Mouse (Mus musculus): ENCODE results near the gene Nmd3. TPM values are rescaled to one million over a fixed set of nuclear protein-coding genes. Genes with fewer than 3 reads are reported as not detected.

The Nmd3 gene
- total RNA-seq (2014; rRNA removed), result 6.8 and 8.6 TPM in 2 replicates
- 60.6 and 66.7 TPM in 2 replicates for polyA plus RNA-seq (2015; fragmentation: Nextera tagmentation; extraction: Ambion mirVana)

DNA sequence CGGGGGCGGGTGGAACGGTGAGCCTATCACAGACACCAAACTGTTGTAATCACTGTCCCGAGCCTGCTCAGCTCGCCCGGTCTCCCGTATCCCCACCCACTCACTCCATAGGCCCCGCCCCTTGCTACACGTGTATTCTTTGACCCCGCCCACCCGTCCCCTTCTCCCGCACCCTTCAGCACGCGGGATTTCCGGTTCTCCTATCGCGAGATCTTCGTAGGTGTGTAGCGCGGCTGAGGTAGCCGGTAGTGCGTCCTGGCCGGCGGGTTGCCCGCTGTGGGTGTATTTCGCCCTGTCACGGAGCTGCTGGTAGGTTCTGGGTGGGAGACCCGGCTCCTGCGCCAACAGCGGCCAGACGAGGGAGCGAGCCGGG lies at the start of gene Nmd3:
Gene Nmd3 (plus strand): TSS at position 172 of the 373 bp plus-strand sequence.
- Histone ChIP-seq H3K9me3 (ENCODE audit: low read length) (no peaks in the 10 kb centered on the region), H3K27me3 (ENCODE audit: insufficient read depth, low read length) (no peaks in the 10 kb centered on the region), H3K27ac (peak within 1 kb of the TSS; percentile 93), H3K4me1 (ENCODE audit: insufficient read depth, low read length) (peaks cover 8% of the 10 kb centered on the region; the same call in 1 of the 2 replicates), H3K4me2 (ENCODE audit: low read depth, low read length) (peak within 1 kb of the TSS; percentile 94), H3K9ac (replicated peaks; ENCODE audit: low read length) (peak within 1 kb of the TSS; percentile 97), H3K36me3 (ENCODE audit: insufficient read depth, low read length) (no peaks in the 10 kb centered on the region), H3K4me3 (ENCODE audit: low read length) (peak within 1 kb of the TSS; percentile 98)
- 0 out of 2 replicates have a peak, but pooled peaks have one; percentile 6 for TF ChIP-seq CTCF (IDR thresholded peaks at IDR 0.05; ENCODE audit: low read depth)
- DNase-seq (ENCODE audit: low spot score) (peak; percentile 97), ATAC-seq (peak; percentile 98)
- WGBS, result 1% methylated on average over 33 of the region's 33 CpGs

DNA sequence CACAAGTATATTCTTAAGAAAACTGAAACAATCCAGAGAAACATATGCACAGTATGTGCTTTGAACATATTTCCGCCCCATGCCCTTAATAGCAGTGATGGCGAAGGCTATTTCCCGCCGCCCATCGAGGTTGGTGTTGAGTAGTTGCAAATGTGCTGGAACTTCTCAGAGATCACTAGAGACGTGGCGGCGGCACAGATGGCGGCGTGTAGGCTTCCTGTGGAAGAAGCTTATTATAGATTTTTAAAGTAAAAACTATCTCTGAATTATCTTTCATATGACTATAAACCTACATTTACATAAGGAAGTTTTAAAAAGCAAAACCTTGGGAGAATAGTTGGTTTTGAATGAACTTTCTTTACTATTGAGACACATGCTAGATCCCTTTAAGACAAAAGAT lies 48.4 kb upstream of the Nmd3 start:
- H3K4me1 ChIP-seq (ENCODE audit: insufficient read depth, low read length), result no peaks in the 10 kb centered on the region
- no peak overlapping the region for H3K9ac ChIP-seq (replicated peaks; ENCODE audit: low read length)
- H3K4me3 ChIP-seq (ENCODE audit: low read length), result no peak overlapping the region
- H3K27me3 ChIP-seq (ENCODE audit: insufficient read depth, low read length), result no peaks in the 10 kb centered on the region
- no peak overlapping the region for H3K4me2 ChIP-seq (ENCODE audit: low read depth, low read length)
- no peaks in the 10 kb centered on the region for H3K9me3 ChIP-seq (ENCODE audit: low read length)
- 97% methylated on average over 10 of the region's 10 CpGs for WGBS
- no peak for ATAC-seq
- no peaks in the 10 kb centered on the region for H3K36me3 ChIP-seq (ENCODE audit: insufficient read depth, low read length)
- H3K27ac ChIP-seq, result no peak overlapping the region
- no peak for TF ChIP-seq CTCF (IDR thresholded peaks at IDR 0.05; ENCODE audit: low read depth)
- no peak for DNase-seq (ENCODE audit: low spot score)

DNA sequence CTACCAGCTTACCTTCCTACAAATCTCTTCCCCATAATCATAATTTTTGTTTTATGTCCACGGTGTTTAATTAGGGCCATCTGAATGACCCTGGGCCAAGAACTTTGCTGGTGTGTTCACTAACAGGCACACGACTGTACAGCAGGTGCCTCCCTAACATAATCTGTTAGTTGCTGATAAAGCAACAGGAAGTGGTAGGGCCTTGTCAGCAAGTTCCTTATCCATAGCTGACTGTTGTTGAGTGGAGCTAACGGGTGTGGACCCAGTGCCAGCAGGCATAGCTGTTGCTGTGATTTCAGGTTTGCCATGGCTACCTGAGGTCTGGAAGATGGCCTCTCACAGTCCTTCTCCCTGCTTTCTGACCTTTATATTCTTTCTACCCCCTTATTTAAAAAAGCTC lies 47.6 kb upstream of the Nmd3 start:
- TF ChIP-seq CTCF (IDR thresholded peaks at IDR 0.05; ENCODE audit: low read depth), result no peak
- H3K36me3 ChIP-seq (ENCODE audit: insufficient read depth, low read length), result no peaks in the 10 kb centered on the region
- WGBS, result 84% methylated on average over 3 of the region's 3 CpGs
- no peaks in the 10 kb centered on the region for H3K4me1 ChIP-seq (ENCODE audit: insufficient read depth, low read length)
- ATAC-seq, result no peak
- no peak overlapping the region for H3K4me3 ChIP-seq (ENCODE audit: low read length)
- H3K9me3 ChIP-seq (ENCODE audit: low read length), result no peaks in the 10 kb centered on the region
- H3K9ac ChIP-seq (replicated peaks; ENCODE audit: low read length), result no peak overlapping the region
- H3K4me2 ChIP-seq (ENCODE audit: low read depth, low read length), result no peak overlapping the region
- no peaks in the 10 kb centered on the region for H3K27me3 ChIP-seq (ENCODE audit: insufficient read depth, low read length)
- no peak overlapping the region for H3K27ac ChIP-seq
- no peak for DNase-seq (ENCODE audit: low spot score)

DNA sequence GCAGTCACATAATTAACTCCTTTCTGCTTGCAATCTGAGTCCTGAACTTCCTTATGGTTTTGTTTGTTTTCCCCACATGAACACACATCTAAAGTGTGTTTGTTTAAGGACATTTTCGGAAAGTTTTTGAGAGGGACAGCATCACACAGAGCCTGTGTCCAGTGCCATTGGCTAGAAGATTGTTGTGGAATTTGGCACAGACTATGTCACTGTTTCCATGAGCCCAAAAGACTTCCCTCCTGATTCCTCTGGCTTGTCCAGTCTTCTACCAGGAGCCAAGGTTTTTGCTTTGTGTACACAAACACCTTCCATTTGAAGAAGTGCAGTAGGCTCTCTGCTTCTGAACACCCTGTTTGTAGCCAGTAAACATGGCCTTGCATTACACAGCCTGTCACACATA lies 32.0 kb upstream of the Nmd3 start:
- no peak for TF ChIP-seq CTCF (IDR thresholded peaks at IDR 0.05; ENCODE audit: low read depth)
- Histone ChIP-seq H3K4me1 (ENCODE audit: insufficient read depth, low read length) (no peaks in the 10 kb centered on the region), H3K9me3 (ENCODE audit: low read length) (no peaks in the 10 kb centered on the region), H3K27me3 (ENCODE audit: insufficient read depth, low read length) (no peaks in the 10 kb centered on the region), H3K4me3 (ENCODE audit: low read length) (no peak overlapping the region), H3K4me2 (ENCODE audit: low read depth, low read length) (no peak overlapping the region), H3K9ac (replicated peaks; ENCODE audit: low read length) (no peak overlapping the region), H3K27ac (no peak overlapping the region), H3K36me3 (ENCODE audit: insufficient read depth, low read length) (no peaks in the 10 kb centered on the region)
- no peak for ATAC-seq
- no peak for DNase-seq (ENCODE audit: low spot score)
- WGBS, result 71% methylated on average over 1 of the region's 1 CpGs

DNA sequence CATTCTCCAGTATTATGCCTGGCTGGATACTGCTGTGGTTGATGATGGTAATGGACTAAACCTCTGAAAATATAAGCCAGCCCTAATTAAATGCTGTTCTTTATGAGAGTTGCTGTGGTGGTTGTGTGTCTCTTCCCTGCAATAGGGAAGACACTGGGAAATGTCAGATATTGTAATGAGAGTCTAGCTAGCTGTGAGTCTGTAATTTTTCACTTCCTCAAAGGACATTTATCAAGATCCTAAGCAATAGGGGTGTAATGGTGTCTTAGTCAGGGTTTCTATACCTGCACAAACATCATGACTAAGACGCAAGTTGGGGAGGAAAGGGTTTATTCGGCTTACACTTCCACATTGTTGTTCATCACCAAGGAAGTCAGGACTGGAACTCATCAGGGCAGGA lies 30.8 kb upstream of the Nmd3 start:
- DNase-seq (ENCODE audit: low spot score) (no peak), ATAC-seq (no peak)
- WGBS, result 95% methylated on average over 2 of the region's 2 CpGs
- Histone ChIP-seq H3K4me3 (ENCODE audit: low read length) (no peak overlapping the region), H3K4me1 (ENCODE audit: insufficient read depth, low read length) (no peaks in the 10 kb centered on the region), H3K36me3 (ENCODE audit: insufficient read depth, low read length) (no peaks in the 10 kb centered on the region), H3K27me3 (ENCODE audit: insufficient read depth, low read length) (no peaks in the 10 kb centered on the region), H3K9ac (replicated peaks; ENCODE audit: low read length) (no peak overlapping the region), H3K27ac (no peak overlapping the region), H3K4me2 (ENCODE audit: low read depth, low read length) (no peak overlapping the region), H3K9me3 (ENCODE audit: low read length) (no peaks in the 10 kb centered on the region)
- TF ChIP-seq CTCF (IDR thresholded peaks at IDR 0.05; ENCODE audit: low read depth), result no peak

DNA sequence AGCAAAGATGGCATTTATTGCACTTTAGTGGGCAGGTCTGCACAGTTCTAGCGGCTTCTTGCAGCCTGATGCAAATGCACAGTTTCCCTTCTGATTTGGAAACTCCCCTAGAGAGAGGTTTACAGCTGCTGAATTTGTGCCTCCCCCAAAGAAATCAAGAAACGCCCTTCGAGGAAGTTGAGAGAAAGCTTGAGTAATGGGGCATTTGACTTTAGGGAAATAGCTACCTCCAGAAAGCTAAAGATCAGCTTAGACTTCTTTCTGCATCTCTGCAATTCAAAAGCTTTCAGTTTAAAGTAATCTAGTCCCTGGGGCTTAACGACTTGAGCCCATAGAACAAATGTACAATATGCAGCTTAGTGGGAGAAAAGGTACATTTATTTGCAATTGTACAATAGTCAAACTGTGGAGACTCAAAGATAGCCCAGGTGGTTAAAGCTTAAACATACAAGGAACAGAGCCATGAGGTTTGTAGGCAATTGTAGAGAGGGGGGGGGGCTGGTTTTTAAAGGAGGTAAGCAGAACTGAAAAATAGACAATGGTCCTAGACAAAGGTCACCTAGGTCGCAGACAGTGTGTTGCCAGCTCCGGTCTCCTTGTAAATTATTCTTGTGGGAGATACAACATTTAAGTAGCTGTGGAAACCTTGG lies 21.8 kb upstream of the Nmd3 start:
- TF ChIP-seq CTCF (IDR thresholded peaks at IDR 0.05; ENCODE audit: low read depth), result no peak
- Histone ChIP-seq H3K4me1 (ENCODE audit: insufficient read depth, low read length) (no peaks in the 10 kb centered on the region), H3K36me3 (ENCODE audit: insufficient read depth, low read length) (no peaks in the 10 kb centered on the region), H3K27me3 (ENCODE audit: insufficient read depth, low read length) (no peaks in the 10 kb centered on the region), H3K9ac (replicated peaks; ENCODE audit: low read length) (no peak overlapping the region), H3K4me3 (ENCODE audit: low read length) (no peak overlapping the region), H3K27ac (no peak overlapping the region), H3K4me2 (ENCODE audit: low read depth, low read length) (no peak overlapping the region), H3K9me3 (ENCODE audit: low read length) (no peaks in the 10 kb centered on the region)
- DNase-seq (ENCODE audit: low spot score), result no peak
- no peak for ATAC-seq
- WGBS, result 63% methylated on average over 6 of the region's 6 CpGs

DNA sequence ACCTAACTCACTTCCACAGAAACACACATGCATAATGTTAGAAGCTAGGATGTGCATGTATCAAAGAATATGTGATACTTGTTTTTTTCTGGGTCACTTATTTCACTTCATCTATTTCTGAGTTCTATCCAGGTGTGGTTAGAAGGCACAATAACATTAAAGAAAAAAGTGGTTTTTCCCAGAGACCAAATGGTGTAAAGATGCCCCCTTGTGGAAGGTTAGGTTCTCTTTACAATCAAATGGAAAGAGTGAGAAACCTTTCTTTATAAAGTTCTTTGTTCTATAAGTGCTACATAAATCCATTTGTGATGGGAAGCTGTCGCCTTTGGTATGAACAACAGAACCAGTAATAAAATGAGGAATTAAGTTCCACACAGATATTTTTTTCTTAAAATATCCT lies 19.9 kb upstream of the Nmd3 start:
- no peak for ATAC-seq
- TF ChIP-seq CTCF (IDR thresholded peaks at IDR 0.05; ENCODE audit: low read depth), result peak; percentile 56
- Histone ChIP-seq H3K9me3 (ENCODE audit: low read length) (no peaks in the 10 kb centered on the region), H3K36me3 (ENCODE audit: insufficient read depth, low read length) (no peaks in the 10 kb centered on the region), H3K4me1 (ENCODE audit: insufficient read depth, low read length) (no peaks in the 10 kb centered on the region), H3K4me3 (ENCODE audit: low read length) (no peak overlapping the region), H3K9ac (replicated peaks; ENCODE audit: low read length) (no peak overlapping the region), H3K27ac (no peak overlapping the region), H3K27me3 (ENCODE audit: insufficient read depth, low read length) (no peaks in the 10 kb centered on the region), H3K4me2 (ENCODE audit: low read depth, low read length) (no peak overlapping the region)
- peak; percentile 69 for DNase-seq (ENCODE audit: low spot score)
- WGBS, result 44% methylated on average over 1 of the region's 1 CpGs
